Mouse (Mus musculus): ENCODE measurements around the gene Mrpl44.

The Mrpl44 gene

DNA sequence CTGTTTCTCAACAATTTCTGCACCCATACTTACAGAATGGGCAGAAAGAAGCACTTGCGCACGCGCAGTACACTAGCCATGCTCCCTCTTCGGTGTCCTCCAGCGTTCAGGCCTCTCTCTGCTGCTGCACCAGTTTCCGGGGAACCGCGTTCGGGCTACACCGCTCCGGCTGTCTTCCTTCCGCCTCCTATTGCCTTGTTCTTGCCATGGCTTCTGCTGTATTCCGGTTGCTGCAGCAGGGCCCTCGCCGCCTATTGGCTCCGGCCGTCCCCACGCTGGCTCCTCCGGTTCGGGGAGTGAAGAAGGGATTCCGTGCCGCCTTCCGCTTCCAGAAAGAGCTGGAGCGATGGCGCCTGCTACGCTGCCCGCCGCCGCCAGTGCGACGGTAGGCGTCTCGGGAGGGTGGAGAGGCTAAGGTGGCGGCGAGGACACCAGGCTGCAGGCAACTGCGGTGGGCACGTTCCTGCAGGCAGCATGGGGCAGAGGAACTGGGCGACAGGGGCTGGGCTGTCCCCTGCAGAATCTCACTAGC lies at the start of gene Mrpl44, which contains the start of gene Wdfy1:
Gene Mrpl44, plus strand, starts transcription at position 92 of the 532 bp plus-strand sequence.
Gene Wdfy1, minus strand, starts transcription at position 217 of the 532 bp plus-strand sequence.
- DNase-seq (ENCODE audit: low read depth), result peak; percentile 97

GRCm38 (mm10) chr1:79734794-79735193 lies 41.0 kb upstream of the Mrpl44 start:
- DNase-seq (ENCODE audit: low read depth), result no peak

GRCm38 (mm10) chr1:79736408-79736807 lies 39.4 kb upstream of the Mrpl44 start:
- DNase-seq (ENCODE audit: low read depth), result no peak

DNA sequence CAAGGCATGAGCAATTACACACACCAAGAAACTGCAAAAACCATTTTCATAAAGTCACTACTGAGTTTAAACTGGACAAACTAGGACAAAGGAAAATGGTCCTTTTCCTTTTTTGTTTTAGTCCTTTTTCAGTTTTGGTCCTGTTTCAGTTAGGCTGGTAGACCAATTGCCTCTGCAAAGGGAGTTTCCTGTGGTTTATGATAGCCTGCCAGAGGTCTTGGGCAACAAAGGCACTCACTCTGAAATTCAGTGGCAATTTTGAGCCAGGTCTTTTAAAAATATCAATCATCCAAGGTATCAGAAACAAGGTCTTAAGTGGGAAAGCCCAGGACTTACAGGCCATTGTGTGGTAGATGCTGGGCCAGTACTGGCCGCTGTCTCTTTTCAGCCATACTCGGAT lies 36.1 kb upstream of the Mrpl44 start:
- DNase-seq (ENCODE audit: low read depth), result no peak

DNA sequence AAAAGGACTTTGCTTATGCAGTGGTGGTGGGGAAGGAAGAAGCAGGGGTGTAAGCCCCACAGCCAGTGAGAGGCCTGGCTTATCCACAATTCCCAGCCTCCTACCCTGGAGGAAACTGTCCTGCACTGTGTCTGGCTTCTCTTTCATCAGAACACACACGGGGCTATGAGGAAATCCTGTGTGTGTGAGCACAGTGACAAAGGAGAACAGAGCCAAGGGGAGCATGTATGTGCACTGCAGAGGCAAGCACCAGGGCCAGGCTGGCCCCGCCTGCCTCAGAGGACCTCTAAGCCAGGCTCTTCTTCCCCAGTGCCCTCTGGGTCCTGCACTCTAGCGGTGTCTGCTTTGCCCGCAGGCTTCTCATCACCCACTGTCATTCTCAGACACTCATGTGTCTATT lies 34.8 kb upstream of the Mrpl44 start:
- no peak for DNase-seq (ENCODE audit: low read depth)

DNA sequence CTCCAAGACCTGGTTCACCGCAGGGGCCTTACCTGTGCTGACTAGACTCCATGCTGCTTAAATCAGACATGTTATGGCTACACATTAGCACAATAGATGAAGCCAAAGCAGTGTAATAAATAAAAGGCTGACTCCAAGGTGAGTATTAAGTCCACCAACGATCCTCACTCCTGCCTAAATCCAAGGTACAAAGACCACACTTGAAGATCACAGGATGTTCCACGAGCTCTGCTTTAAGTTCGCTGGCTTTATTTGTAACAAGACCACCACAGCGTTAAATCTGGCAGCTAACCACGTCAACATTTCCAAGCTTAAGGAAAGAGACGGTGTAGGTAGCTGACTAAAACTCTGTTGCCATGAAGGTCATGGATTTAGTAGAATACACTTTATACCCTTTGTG lies 32.9 kb upstream of the Mrpl44 start:
- no peak for DNase-seq (ENCODE audit: low read depth)

- no peak for DNase-seq (ENCODE audit: low read depth)
These were observed 32.4 kb upstream of the Mrpl44 start for GRCm38 (mm10) chr1:79743385-79743784.

GRCm38 (mm10) chr1:79746056-79746455 lies 29.8 kb upstream of the Mrpl44 start:
- DNase-seq (ENCODE audit: low read depth), result peak; percentile 66

DNA sequence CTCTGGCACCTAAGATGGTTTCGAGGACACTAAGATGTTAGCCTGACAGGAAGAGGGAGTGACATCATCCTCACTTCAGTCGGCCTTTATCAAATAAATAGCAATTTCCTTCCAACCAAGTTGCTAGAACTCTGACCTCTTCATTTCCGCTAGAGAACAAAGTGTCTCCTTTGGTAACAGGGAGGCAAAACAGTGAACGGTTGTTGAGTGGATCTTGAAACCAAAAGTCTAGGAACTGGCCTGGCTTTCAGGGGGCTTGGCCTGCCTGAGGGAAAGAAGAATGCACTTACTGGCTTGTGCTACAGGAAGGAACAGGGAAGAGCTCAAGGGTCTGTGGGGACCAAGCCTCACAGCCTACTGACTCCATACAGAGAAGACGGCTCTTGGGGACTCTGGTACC lies 24.6 kb upstream of the Mrpl44 start:
- no peak for DNase-seq (ENCODE audit: low read depth)

- DNase-seq (ENCODE audit: low read depth), result no peak
These were observed 23.7 kb upstream of the Mrpl44 start for GRCm38 (mm10) chr1:79752015-79752695.

GRCm38 (mm10) chr1:79752714-79753340 lies 23.0 kb upstream of the Mrpl44 start:
- no peak for DNase-seq (ENCODE audit: low read depth)

DNA sequence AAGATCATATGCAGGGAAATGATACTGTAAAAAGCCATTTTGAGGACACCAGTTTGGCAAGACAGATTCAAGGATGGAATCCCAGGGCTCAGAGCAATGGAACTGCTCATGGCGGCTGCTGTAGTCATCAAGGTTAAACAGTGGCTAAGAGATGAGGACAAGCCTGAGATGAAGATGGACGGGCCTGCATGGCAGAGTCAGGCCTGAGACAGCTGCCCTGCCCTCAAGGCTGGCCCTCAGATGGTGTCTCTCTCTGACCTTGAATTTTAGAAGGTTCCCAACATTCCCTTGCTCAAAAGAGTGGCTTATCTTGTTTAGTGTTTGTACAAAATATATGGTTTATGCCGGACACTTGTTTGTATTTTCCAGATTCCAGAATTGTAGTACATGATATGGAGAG lies 22.4 kb upstream of the Mrpl44 start:
- no peak for DNase-seq (ENCODE audit: low read depth)

DNA sequence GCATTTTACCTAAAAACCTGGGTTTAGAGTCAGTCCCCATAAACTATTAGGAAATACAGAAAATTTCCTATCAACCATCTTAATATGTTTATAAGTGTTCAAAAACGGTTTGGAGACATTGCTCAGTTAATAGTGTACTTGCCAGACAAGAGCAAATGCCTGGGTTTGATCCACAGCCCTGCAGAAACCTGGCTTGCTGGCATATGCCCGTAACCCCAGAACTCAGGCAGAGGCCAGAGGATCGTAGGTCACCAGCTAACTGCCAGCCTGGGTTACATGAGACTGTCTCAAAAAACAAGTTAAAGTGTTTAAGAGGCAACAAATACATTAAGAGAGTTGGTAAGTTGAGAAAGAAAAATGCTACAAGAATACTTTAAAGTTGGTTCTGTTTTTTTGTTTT lies 20.9 kb upstream of the Mrpl44 start:
- DNase-seq (ENCODE audit: low read depth), result no peak

DNA sequence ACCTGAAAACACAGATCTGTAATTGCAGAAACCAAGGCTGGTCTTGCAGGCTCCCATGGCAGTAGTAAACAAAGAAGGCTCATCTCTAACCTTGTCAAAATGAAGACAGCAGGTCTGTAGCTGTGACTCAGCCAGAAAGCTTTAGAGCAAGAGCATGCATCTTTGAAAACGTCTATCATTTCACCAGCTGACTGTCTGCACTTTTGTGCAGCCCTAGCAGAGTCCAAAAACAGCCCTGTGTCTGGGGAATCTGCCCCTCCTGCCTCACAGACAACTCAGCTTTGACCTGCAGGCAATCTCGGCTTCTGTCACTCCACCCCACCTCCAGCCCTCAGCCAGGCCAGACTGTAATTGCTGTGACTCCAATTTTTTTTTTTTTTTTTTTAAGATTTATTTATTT lies 20.4 kb upstream of the Mrpl44 start:
- no peak for DNase-seq (ENCODE audit: low read depth)

DNA sequence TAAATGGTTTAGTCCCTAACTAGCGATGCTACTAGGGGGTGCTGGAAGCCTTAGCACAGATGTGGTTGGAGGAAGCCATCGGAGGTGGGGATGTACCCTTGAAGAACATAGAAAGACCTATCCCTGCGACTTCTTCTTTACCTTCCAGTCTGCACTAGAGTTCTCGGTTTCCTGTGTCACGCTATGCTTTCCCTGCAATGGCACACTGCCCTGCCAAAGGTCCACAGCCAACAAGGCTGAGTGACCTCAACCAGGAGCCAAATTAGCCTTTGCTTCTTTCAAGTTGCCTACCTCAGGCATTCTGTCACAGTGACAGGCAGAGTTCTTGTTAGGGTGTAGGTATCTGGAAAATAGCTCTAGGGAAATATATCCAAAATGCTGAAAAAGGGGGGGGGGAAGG lies 19.4 kb upstream of the Mrpl44 start:
- no peak for DNase-seq (ENCODE audit: low read depth)

GRCm38 (mm10) chr1:79757161-79757560 lies 18.7 kb upstream of the Mrpl44 start:
- DNase-seq (ENCODE audit: low read depth), result no peak

DNA sequence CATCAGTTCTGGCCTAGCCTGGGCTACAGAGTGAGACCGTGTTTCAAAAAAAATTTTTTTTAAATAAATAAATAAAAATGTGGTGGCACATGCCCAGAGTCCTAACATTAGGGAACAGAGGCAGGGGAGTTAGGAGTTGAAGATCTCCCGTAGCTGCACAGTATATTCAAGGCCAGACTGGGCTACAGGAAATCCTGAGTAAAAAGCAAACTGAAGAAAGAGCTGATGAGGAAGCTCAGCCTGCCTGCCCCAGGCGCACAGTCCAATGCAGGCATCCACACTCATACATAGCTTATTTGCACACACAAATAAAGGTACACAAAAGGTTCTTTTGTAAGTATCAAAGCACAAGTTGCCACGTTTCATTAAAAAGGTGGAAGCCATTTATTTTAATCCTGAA lies 18.2 kb upstream of the Mrpl44 start:
- DNase-seq (ENCODE audit: low read depth), result no peak

- DNase-seq (ENCODE audit: low read depth), result no peak
These were observed 16.8 kb upstream of the Mrpl44 start for GRCm38 (mm10) chr1:79759006-79759405.

DNA sequence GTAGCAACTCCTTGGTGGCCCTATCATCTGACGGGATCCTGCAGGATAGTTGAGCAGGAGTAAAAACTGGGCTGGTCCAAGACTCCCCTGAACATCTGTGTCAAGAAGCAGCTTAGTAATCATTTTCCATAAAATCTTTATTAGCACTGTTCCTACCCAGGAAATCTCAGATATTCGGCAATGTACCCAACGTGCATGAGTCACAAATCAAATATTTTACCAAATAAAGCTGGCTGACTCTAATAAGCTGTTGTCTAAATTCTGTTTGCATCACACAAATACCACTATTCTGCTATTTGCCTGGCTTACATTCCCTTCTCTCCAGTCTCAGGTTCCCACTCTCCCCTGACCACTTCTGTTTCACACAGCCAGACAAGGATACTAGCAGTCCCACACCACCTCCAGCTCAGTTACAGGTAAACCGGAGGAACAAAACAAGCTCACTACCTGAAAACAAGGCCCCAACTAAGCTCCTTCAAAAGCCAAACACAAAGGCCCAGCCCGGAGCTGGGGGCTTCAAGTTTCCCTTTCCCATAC lies 16.3 kb upstream of the Mrpl44 start:
- DNase-seq (ENCODE audit: low read depth), result no peak

- DNase-seq (ENCODE audit: low read depth), result no peak
These were observed 15.2 kb upstream of the Mrpl44 start for GRCm38 (mm10) chr1:79760656-79761055.

- DNase-seq (ENCODE audit: low read depth), result no peak
These were observed 14.5 kb upstream of the Mrpl44 start for GRCm38 (mm10) chr1:79761106-79761916.

DNA sequence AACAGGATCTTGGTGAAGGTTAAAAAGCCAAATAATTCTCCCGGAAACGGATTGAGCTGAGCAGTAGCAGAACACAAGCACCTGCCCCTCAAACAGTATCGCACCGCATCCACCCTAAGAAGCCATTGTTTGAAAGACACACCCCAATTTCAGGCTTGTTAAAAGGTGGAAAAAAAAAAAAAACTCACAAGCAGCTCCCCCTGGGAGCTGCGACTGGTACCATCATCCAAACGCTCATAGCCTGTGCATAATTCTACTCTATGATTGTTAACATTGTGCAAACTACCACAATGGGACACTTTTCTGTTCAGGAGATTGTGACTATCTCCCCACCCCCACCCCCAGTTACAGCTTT lies 13.9 kb upstream of the Mrpl44 start:
- no peak for DNase-seq (ENCODE audit: low read depth)

Data from fibroblast of lung, adult 2 months (primary cell).